Mouse (Mus musculus): Measurements from ENCODE around the gene Nptx2.

- TF ChIP-seq POLR2A (IDR thresholded peaks at IDR 0.05; ENCODE audit: borderline replicate concordance, control insufficient read depth, low read depth, low read length): no peak
- no peak for TF ChIP-seq CTCF (IDR thresholded peaks at IDR 0.05; ENCODE audit: control insufficient read depth, insufficient read depth, low read length)
Measured at GRCm38 (mm10) chr5:144545653-144546422, at the start of gene Nptx2.
